Mouse (Mus musculus) kidney, postnatal 0 days (tissue): ENCODE measurements around the gene Dach1. TPM values are rescaled to one million over a fixed set of nuclear protein-coding genes. Genes with fewer than 3 reads are reported as not detected.

Experiments
- ATAC-seq: fragments of 200-750 bp; cut with Nextera tagmentation; replicated peaks from 2 replicates; pipeline ENCODE4 v1.8.0; 2017; ENCODE audit warnings: low read depth, moderate number of reproducible peaks, moderate TSS enrichment, moderate library complexity; ENCODE audit not compliant: low FRiP score
- DNase-seq: peaks from one replicate; pipeline ENCODE4 v3.0.0-alpha.2; 2016; ENCODE audit warnings: low spot score
- H3K27ac ChIP-seq: fragments of 300-500 bp; sonication (generic); 2 replicates; pipeline ENCODE4 v1.5.1; 2014; ENCODE audit warnings: mild to moderate bottlenecking
- H3K27me3 ChIP-seq: fragments of 300-500 bp; sonication (generic); 2 replicates; pipeline ENCODE4 v1.6.1; 2014; ENCODE audit warnings: low read length, mixed read lengths; ENCODE audit not compliant: insufficient read depth
- H3K36me3 ChIP-seq: fragments of 300-500 bp; sonication (generic); 2 replicates; pipeline ENCODE4 v1.6.1; 2014; ENCODE audit warnings: low read length, mixed read lengths; ENCODE audit not compliant: insufficient read depth
- H3K4me1 ChIP-seq: fragments of 300-500 bp; sonication (generic); replicated peaks from 2 replicates; pipeline ENCODE4 v1.6.1; 2014; ENCODE audit warnings: antibody characterized with exemption, low read length, mixed read lengths; ENCODE audit not compliant: insufficient read depth
- H3K4me2 ChIP-seq: fragments of 300-500 bp; sonication (generic); 2 replicates; pipeline ENCODE4 v1.6.1; 2014; ENCODE audit warnings: mild to moderate bottlenecking, low read length, moderate library complexity, mixed read lengths
- H3K4me3 ChIP-seq: fragments of 300-500 bp; sonication (generic); replicated peaks from 2 replicates; pipeline ENCODE4 v1.5.1; 2014; ENCODE audit warnings: low read depth, low read length
- H3K9ac ChIP-seq: fragments of 300-500 bp; sonication (generic); 2 replicates; pipeline ENCODE4 v1.6.1; 2014; ENCODE audit warnings: low read depth, low read length
- H3K9me3 ChIP-seq: fragments of 300-500 bp; sonication (generic); replicated peaks from 2 replicates; pipeline ENCODE4 v1.6.1; 2016; ENCODE audit warnings: low read length, inconsistent platforms, mixed read lengths
- CTCF ChIP-seq: IDR thresholded peaks from 2 replicates; pipeline ENCODE4 v1.5.1; 2016; ENCODE audit warnings: antibody characterized with exemption, low read depth, mild to moderate bottlenecking, moderate library complexity
- WGBS: fragments of 180-500 bp; shearing (Covaris S2); extraction: QIAGEN DNeasy Blood & Tissue Kit; methylation state at CpG from one replicate; pipeline ENCODE4 v1.1.7; 2014; 5-methylcytosine and 5-hydroxymethylcytosine counted together
- polyA plus RNA-seq: library from polyadenylated mRNA; unstranded; fragments of >200 nt; fragmentation: Nextera tagmentation; extraction: Ambion mirVana; gene quantifications from 2 replicates; pipeline ENCODE4 v1.2.1, GENCODE M21; 2015

Dach1 gene
- polyA plus RNA-seq, 1 experiment from 2014 or later = 18.4 TPM

DNA sequence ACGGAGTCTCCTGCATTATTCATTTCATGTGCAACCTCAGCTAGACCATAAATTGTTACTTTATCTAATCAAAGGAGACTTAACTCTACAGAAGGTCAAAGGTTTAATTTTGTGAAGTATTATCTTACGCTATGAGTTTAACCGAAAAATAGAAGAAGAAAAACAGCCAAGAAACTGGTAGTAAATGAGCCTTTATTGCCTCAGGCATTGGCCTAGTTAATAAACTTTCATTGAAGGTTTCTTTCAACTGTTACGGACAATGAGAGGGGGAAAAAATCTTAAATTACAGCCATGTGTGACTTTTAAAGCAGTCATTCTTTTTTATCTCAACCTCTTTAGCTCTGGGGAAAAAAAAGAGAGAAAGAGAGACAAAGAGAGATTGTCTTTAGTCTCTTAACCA lies 188.7 kb downstream of the Dach1 start:
- no peak overlapping the region for H3K9ac ChIP-seq
- peaks cover 4% of the 10 kb centered on the region for H3K4me1 ChIP-seq
- DNase-seq (peak; percentile 32), ATAC-seq (no peak)
- H3K4me3 ChIP-seq = no peak overlapping the region
- WGBS = 21% methylated on average over 4 of the region's 4 CpGs
- TF ChIP-seq CTCF = no peak
- no peaks in the 10 kb centered on the region for H3K36me3 ChIP-seq
- no peak overlapping the region for H3K4me2 ChIP-seq
- H3K9me3 ChIP-seq = no peaks in the 10 kb centered on the region
- no peaks in the 10 kb centered on the region for H3K27me3 ChIP-seq
- peak overlapping the region; percentile 11; the same call in 1 of the 2 replicates for H3K27ac ChIP-seq

DNA sequence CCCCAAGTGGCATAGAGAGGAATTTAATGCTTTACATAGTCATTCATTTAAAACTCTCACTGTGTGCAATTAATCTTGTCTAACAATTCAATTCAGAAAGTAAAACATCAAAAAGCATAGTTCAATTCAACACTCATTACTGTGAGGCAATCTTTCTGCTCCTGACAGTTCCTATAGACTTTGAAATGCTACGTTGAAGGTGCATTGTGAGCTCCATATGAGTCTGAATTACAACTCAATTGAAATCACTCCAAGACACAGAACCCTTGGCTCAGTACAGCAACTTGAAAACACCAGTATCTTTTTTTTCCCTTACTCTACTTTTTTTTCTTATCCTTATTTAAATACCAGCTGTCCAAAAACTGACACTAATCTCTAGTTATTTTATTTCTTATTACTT lies 193.5 kb downstream of the Dach1 start:
- H3K9me3 ChIP-seq = no peaks in the 10 kb centered on the region
- H3K36me3 ChIP-seq = no peaks in the 10 kb centered on the region
- H3K4me3 ChIP-seq = no peak overlapping the region
- H3K4me2 ChIP-seq = no peak overlapping the region
- no peak for TF ChIP-seq CTCF
- 22% methylated on average over 1 of the region's 1 CpGs for WGBS
- H3K27ac ChIP-seq = no peak overlapping the region
- DNase-seq = no peak
- no peaks in the 10 kb centered on the region for H3K27me3 ChIP-seq
- no peaks in the 10 kb centered on the region for H3K4me1 ChIP-seq
- no peak overlapping the region for H3K9ac ChIP-seq
- ATAC-seq = no peak

DNA sequence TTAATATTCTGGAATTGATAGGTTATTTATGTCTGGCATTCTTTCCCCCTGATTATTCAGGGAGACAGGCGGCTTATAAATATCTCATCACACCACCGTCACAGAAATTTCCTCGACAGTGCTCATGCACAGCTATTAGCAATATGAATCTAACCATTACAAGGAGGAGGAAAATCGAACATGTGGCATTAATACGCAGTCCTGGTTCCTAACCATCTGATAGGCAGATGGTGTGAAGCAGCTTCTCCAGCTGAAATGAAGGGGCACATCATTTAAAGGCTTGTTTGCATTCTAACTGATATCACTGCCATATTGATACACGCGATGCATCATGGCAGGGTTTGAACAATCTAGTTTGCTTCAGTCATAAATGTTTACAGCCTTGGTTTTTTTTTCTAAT lies 194.1 kb downstream of the Dach1 start:
- 84% methylated on average over 7 of the region's 7 CpGs for WGBS
- no peak for ATAC-seq
- no peak overlapping the region for H3K27ac ChIP-seq

DNA sequence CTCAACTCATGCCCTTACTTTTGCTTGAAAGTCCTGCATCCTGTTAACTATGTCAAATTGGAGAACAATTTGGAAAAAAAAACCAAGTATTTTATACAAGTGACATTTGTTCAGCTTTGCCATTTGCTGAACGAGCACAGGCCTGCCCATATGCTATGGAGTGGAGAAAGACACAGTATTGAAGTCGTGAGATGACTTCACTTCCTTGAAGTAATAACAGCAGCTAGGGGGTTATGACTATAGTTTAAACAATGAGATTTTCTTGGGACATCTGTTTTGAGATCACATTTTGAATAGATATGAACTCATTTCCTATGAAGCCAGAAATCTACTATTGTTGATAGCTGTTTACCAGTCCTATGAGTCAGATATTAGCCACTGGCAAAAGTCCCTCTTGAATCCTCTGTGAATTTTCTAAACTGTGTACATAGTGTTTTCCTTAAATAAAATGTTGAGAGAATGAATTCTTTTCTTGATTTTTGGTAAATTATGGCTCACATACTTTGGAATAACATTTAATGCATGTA lies 205.0 kb downstream of the Dach1 start:
- no peaks in the 10 kb centered on the region for H3K27me3 ChIP-seq
- TF ChIP-seq CTCF = no peak
- WGBS = 63% methylated on average over 2 of the region's 2 CpGs
- ATAC-seq (no peak), DNase-seq (no peak)
- no peak overlapping the region for H3K4me3 ChIP-seq
- no peaks in the 10 kb centered on the region for H3K4me1 ChIP-seq
- H3K27ac ChIP-seq = no peak overlapping the region
- H3K4me2 ChIP-seq = no peak overlapping the region
- H3K9ac ChIP-seq = no peak overlapping the region
- H3K9me3 ChIP-seq = no peaks in the 10 kb centered on the region
- H3K36me3 ChIP-seq = no peaks in the 10 kb centered on the region

More for the DNA sequence above, 194.1 kb downstream of the Dach1 start:
- Histone ChIP-seq H3K27me3 (no peaks in the 10 kb centered on the region), H3K4me2 (no peak overlapping the region), H3K36me3 (no peaks in the 10 kb centered on the region), H3K9me3 (no peaks in the 10 kb centered on the region), H3K4me1 (no peaks in the 10 kb centered on the region), H3K9ac (no peak overlapping the region), H3K4me3 (no peak overlapping the region)
- no peak for DNase-seq
- TF ChIP-seq CTCF = no peak

DNA sequence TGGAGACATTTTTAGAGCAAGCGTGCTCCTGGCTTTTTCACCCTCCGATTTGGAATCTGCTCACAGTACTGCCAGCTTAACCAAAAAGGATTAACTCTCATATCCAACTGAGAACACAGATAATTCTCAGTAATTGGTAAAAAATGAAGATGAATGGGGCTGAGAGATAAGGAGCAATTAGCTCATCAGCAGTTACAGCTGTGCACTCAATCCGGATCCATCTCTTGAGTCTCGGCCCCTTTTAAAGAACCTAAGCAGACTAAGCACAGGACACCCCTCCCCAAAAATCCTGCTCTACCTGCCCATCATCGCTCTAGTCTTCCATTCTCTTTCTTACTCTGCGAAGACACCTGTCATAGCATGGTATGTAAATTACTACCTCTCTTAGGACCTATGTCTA lies 205.9 kb downstream of the Dach1 start:
- Histone ChIP-seq H3K4me2 (no peak overlapping the region), H3K36me3 (no peaks in the 10 kb centered on the region), H3K27me3 (no peaks in the 10 kb centered on the region), H3K27ac (no peak overlapping the region), H3K4me1 (no peaks in the 10 kb centered on the region), H3K4me3 (no peak overlapping the region), H3K9me3 (no peaks in the 10 kb centered on the region), H3K9ac (no peak overlapping the region)
- no peak for TF ChIP-seq CTCF
- no peak for DNase-seq
- 90% methylated on average over 6 of the region's 6 CpGs for WGBS
- no peak for ATAC-seq

DNA sequence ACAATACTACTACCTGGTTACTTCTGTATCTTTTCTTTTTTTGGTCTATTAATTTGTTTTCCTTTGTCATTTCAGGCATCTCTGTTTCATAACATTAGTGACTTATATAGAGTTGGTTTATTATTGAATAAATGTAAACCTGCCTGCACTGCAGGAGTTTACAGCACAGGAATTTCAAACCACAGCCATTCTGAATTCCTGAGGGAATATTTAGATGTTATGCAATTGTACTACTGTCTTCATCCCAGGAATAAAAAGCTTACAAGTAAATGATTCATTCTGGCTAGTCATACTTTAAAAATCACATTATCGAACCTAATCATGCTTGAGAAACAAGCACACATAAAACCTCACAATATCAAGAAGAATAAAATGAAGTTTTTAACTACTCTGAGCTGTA lies 213.2 kb downstream of the Dach1 start:
- no peaks in the 10 kb centered on the region for H3K4me1 ChIP-seq
- no peaks in the 10 kb centered on the region for H3K9me3 ChIP-seq
- H3K27me3 ChIP-seq = no peaks in the 10 kb centered on the region
- ATAC-seq = no peak
- no peaks in the 10 kb centered on the region for H3K36me3 ChIP-seq
- DNase-seq = no peak
- 62% methylated on average over 1 of the region's 1 CpGs for WGBS
- TF ChIP-seq CTCF = no peak
- no peak overlapping the region for H3K4me2 ChIP-seq
- H3K27ac ChIP-seq = no peak overlapping the region
- no peak overlapping the region for H3K4me3 ChIP-seq
- H3K9ac ChIP-seq = no peak overlapping the region

DNA sequence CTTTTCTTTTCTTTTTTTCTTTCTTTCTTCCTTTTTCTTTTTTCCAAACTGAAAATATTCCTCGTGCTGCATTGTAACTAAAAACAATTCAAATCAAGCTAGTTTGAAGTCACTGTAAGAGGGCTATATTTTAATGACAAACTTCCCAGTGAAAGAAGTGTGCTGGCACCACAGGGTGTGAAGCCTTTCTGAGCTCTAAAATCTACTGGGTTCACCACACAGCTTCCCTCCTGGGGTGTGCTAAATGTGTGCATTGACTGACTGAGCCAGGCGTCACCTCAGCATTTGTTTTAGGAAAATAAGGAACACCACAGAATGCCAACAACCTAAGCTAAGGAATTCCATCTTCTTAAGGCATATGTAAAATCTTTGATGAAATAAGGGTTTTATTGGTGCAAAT lies 224.1 kb downstream of the Dach1 start:
- no peak for DNase-seq
- Histone ChIP-seq H3K4me3 (no peak overlapping the region), H3K9me3 (no peaks in the 10 kb centered on the region), H3K36me3 (no peaks in the 10 kb centered on the region), H3K4me1 (no peaks in the 10 kb centered on the region), H3K27me3 (no peaks in the 10 kb centered on the region), H3K4me2 (no peak overlapping the region), H3K9ac (no peak overlapping the region), H3K27ac (no peak overlapping the region)
- 54% methylated on average over 2 of the region's 2 CpGs for WGBS
- no peak for TF ChIP-seq CTCF
- no peak for ATAC-seq
